Mouse (Mus musculus): ENCODE measurements around the gene Rftn1.

Gene Rftn1

GRCm38 (mm10) chr17:49951856-49952607 lies 238.4 kb downstream of the Rftn1 start:
- DNase-seq (ENCODE audit: low read depth in 2 of 2, low spot score in 2 of 2) = no peak

- peak; percentile 68 to 79 for DNase-seq (ENCODE audit: low read depth in 2 of 2, low spot score in 2 of 2)
These were observed 239.0 kb downstream of the Rftn1 start for GRCm38 (mm10) chr17:49951491-49951855.

- no peak for DNase-seq (ENCODE audit: low read depth in 2 of 2, low spot score in 2 of 2)
These were observed 247.8 kb downstream of the Rftn1 start for GRCm38 (mm10) chr17:49942674-49943073.

Data from CD8-positive naive resting alpha-beta T cell, adult 2 months (primary cell).